Mouse (Mus musculus): ENCODE results near the gene Mre11a.

Gene Mre11a

DNA sequence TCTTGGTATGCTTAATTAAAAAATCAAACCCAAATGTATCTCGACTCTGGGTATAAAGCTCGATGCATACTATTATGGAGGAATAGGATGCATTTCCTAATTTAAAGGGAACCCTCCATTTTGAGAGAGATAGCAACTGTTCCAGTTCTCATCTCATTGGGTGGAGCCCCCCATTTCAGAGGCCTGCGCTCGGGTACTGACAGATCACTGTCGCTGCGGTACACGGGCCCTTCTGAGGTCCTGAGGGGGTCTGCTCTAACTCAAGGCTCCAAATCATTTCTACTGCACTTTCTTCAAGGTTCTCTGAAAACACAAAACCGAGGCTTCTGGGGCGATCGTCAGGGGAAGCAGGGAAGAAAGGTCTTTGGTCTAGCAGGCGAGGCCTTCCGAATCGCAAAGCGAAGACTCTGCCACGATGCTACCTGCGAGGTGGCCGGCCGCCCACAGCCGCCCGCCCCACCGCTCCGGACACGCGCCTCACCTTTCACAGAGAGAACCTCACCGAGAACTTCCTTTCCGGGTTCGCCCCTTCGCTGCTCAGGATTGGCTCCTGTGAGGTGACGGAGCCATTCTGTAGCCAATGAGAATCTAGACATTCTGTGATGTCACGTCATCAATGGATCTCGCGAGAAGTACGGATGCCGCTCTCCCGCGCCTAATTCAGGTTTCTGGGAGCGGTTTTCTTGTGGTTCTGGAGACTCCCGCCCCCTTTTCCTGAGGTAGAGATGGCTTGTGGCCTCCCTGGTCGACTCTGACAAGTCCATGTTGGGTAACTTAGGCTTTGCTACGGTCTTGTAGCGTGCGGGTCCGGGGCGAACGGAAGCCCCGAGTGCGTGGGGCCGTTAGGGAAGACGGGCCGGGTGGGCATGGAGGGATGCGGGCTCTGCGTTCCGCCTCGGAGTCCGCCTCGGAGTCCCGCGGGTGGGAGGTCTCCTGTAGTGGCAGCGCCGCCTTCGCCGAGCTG, at the start of gene Mre11a, which contains the start of gene Ankrd49:
Mre11a (plus strand) TSS at position 616 of the 964 bp plus-strand sequence.
Ankrd49 (minus strand) TSS at position 818 of the 964 bp plus-strand sequence.
- DNase-seq = peak; percentile 91 to 92

DNA sequence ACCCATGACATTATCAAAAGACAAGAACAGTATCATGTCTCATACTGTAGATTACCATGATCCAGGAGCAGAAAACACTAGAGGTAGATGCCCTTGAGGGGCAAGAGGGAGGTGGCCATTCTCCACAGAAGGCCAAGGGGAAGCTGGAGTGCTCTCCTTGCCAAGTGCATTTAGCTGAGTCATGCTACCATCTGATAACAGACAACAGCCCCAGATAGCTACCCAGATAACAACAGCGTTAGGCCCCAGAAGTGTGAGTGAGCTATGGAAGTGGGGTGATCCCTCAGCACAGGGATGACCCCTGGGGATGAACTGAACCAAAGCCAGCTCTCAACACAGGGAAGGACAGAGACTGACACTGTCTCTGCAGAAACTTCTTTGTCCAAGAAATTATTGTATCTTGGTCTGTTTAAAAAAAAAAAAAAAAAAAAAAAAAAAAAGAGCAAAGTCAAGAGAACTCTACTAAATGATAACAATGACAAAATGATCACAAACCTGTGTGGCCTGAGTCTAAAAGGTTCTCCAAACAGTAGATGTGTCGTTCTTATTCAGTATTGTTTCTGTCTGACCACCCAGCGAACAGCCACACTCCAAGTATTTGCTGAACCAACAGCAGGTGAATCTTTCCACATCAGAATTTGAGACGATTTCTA, 44.8 kb upstream of the Mre11a start:
- DNase-seq = no peak

DNA sequence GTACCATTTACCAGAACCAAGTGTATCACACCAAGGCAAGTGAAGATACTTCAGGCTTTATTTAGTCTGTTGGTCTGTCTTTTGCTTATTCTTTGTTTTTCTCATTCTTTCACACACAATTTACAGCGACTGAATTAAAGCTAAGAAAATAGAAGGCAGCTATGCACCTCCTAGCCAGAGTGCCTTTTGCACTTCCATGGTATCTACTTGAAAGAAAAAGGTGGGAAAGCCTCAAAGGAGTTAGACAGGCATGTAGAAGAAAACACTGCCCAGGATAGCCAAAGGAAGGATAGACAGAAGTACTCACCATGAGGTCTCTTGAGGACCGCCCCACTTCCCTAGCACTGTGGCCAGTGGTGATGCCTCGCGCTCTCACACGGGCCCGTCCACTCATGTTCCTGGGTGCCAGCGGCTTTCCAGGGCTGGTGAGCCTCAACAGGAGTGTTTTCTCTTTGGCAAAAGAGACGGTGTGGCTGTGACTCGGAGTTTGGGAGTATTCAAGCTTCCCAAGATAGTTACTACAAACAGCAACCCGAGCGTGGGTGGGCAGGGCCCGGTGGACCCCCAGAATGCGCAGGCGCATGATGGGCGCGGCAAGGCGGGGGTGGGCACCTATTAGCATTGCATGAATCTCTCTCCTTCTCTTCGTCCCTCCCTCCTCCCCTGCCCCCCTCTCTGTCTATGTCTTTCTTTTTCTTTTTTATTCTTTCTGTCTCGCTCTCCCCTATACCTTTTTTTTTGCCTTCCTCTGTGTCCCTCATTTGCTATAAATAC, 44.1 kb upstream of the Mre11a start, which contains the start of gene Piwil4:
Piwil4 (minus strand) TSS at position 583 of the 774 bp plus-strand sequence.
- DNase-seq = no peak

GRCm38 (mm10) chr9:14750901-14751502, 33.5 kb upstream of the Mre11a start:
- peak in 1 of 2 experiments; percentile 7 for DNase-seq

DNA sequence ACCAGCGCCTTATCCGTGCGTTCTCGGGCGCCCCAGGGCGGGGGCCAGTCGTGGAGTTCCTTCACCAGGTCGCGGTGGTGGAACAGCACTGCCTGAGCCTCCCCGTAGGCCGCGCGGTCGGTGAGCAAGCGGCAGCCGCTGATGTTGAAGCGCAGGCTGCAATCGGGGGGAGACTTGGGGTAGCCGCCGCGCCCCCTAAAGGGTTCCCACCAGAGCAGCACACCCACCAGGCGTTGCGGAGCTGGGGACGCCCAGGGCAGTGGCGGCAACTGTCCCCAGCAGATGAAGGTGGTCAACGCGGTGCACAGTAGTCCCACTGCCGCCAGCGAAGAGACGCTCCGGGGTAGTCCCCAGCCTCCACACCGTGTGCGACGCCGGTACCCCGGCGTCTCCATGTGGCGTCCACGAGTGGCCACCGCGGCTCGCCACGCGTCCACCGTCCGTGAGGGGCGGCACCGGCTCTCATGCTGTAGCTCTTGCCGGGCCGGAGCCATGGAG, 32.9 kb upstream of the Mre11a start:
- DNase-seq = no peak

DNA sequence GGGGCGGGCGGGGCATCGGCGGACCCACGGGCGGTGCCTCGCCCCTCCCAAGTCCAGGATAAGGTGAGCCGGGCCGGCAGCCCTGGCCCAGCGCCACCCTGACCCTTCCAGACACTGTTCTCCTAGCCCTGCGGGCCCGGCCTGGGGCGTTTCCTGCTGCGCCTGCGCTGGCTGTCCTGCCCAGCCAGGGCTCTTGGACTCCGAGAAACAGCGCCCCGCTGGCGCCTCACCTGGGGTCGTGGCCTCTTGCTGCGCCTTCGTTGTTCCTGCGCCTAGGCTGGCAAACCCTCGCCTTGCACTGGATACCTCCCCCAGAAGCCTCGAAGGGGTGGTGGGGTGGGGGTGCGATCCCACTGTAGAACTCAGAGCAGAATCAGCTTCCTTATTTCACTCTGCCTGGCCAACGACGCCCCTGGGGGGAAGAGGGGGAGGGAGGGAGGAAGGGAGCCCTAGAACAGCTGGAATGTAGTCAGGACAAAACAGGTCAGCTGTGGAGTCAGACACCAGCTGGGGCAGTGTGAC, 32.4 kb upstream of the Mre11a start, which contains the start of gene Fut4:
Fut4 (minus strand) TSS at position 393 of the 522 bp plus-strand sequence.
- peak; percentile 10 to 20 for DNase-seq

DNA sequence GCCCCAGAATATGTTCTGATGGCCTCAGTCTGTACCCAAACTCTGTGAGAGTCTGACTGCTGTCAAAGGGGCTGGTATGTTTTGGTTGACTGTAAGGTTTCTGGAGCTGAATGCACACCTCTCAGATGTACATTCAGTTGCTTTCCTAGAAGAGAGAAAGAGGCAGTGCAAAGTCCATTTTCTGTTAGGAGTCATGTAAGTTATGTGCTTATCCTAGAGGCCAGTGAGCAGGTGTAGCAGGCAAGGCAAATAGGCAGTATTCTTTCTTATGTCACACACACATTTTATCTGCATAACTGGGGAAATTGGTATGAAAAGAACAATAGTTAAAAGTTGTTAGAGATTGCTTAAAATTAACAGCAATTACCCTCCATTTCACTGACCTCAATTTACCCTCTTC, 30.5 kb upstream of the Mre11a start:
- DNase-seq = no peak

DNA sequence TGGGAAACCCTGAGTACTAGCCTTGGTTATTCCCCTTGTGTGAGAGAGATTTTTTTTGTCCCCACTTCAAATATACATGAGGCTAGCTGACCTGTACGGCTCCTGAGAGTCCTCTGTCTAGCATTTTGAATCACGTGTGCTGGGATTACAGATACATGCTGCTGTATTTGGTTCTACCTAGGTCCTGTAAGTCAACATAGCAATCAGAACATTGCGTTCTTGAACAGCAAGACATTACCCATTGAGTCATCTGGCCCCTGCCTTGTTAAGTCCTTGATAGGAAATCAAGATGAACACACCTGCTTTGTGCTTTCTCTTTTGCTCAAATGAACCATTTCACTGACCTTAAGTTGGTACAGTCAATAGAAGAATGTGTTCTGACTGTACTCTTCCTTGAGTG, 30.0 kb upstream of the Mre11a start:
- no peak for DNase-seq

- no peak for DNase-seq
Observed at GRCm38 (mm10) chr9:14758590-14758989, 25.9 kb upstream of the Mre11a start.

GRCm38 (mm10) chr9:14759261-14759660, 25.2 kb upstream of the Mre11a start:
- no peak for DNase-seq

GRCm38 (mm10) chr9:14764765-14765164, 19.7 kb upstream of the Mre11a start:
- DNase-seq = peak; percentile 24 to 60

DNA sequence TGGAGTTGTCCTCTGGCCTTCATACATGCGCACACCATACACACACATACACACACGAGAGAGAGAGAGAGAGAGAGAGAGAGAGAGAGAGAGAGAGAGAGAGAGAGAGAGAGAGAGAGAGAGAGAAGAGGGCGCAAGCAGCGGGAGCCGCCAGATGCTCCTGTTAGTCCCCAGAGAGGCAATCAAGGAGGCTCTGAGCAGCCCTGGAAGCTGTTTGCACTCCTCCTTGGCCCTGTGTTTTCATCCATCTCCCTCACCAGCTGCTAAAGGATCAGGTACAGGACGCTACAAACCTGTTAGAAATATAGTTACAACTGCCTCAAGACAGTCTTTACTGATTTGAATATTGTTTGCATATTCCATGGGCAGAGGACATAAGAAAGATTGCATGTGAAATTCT, 14.6 kb upstream of the Mre11a start:
- no peak for DNase-seq

DNA sequence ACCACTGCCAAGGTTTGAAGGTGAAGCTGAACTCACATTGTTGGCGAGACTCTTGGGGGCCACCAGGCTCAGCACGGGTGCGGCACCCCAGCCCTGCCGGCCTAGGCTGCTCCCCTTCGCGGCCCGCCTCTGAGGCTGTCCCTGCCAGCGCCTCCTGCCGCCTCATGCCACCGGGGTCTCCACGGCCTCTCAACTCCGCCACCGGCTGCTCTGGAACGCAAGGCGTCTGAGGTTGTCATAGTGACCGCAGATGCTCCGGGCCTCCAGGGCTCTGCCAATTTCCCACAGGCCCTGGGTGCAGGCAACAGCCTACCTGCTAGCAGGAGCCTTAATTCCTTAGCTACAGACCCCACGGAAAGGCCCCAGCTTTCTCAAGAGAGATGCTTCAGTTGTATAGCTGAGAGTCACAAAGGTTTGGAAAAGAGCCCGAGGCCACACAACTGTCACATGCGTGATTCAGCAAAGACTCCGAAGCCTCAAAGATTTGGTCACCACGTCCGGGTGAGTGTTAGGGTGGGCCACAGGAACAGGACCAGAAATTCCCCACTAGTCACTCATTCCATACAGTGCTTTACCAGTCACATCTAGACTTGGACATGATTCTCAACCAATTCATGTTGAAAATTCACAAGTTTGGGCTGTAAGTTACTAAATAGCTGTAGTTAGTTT, 13.5 kb upstream of the Mre11a start, which contains the start of gene 1700012B09Rik:
1700012B09Rik (minus strand) TSS at position 228 of the 669 bp plus-strand sequence.
- DNase-seq = peak in 1 of 2 experiments; percentile 9

DNA sequence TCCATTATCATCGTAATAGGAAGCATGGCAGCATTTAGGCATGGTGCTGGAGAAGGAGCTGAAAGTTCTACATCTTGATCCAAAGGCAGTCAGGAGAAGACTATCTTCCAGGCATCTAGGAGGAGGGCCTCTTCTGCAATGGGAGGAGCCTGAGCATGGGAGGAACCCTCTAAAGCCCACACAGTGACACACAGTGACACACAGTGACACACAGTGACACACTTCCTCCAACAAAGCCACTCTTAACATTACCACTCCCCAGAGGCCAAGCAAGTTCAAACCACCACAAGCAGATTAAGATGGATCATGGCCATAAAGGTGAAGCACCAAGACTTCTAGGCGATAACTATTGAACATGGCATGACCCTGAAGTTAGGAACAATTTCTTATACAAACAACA, 12.4 kb upstream of the Mre11a start:
- no peak for DNase-seq

GRCm38 (mm10) chr9:14773813-14774212, 10.6 kb upstream of the Mre11a start:
- peak in 1 of 2 experiments; percentile 6 for DNase-seq

DNA sequence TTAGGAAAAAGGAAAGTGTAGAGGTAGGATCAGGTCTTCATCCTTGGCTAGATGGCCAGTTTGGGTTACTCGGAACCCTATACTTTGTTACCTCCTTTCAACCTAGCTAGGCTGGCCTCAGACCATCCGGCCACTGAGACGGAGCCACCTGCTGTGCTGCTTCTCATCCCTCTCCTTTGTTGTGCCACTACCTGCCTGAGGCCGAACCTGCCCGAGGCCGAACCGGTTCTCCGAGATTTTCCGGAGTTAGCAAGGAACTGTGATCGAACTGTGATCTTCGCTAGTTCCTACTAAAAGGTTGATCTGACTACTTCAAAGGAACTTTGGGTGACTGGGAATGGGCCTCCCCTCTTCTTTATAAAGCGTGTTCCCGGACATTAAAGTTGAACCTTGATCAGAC, 6.1 kb upstream of the Mre11a start:
- DNase-seq = no peak

DNA sequence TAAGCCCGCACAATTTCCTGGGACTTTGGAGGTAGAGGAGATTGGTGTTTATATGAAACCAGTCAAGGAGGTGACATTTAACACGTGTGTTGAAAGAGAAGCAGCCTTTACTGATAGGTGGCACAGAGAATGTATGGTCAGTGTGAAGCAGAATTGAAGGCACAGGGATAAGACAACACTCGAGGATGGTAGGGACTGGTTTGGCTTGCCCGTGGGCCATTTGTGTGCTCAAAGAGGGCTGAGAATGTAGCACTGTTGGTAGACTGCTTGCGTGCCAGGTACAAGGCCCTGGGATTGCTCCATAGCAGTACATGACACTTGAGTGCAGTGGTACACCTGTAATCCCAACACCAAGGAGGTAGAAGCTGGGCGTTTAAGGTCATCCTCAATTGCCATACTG, 2.9 kb downstream of the Mre11a start:
- DNase-seq = no peak

- DNase-seq = no peak
Observed at GRCm38 (mm10) chr9:14805714-14806113, 21.3 kb downstream of the Mre11a start.

- DNase-seq = no peak
Observed at GRCm38 (mm10) chr9:14806786-14807185, 22.3 kb downstream of the Mre11a start.

GRCm38 (mm10) chr9:14810111-14810510, 25.7 kb downstream of the Mre11a start:
- DNase-seq = no peak

- no peak for DNase-seq
Observed at GRCm38 (mm10) chr9:14821396-14821795, 36.9 kb downstream of the Mre11a start.
